Mouse (Mus musculus) MEL (cell line): ENCODE results near the gene Epb41l4b. TPM values are rescaled to one million over a fixed set of nuclear protein-coding genes. Genes with fewer than 3 reads are reported as not detected.

Experiments used
- DNase-seq: peaks from one replicate; pipeline ENCODE4 v3.0.0; 2011; ENCODE audit warnings: low read depth, low spot score
- H3K27ac ChIP-seq: 2 replicates; pipeline ENCODE4 v1.5.1; 2012; ENCODE audit warnings: low read depth, mild to moderate bottlenecking, control low read depth, low read length, moderate library complexity; ENCODE audit not compliant: control insufficient read depth
- H3K27me3 ChIP-seq, 2 experiments: fragments of 150-350 bp in 1 of 2; sonication (generic) in 1 of 2; 2 replicates each; pipeline ENCODE4 v1.6.1; 2012; ENCODE audit warnings: low read length in 2 of 2, mild to moderate bottlenecking in 2 of 2, improper control_type of control experiment in 1 of 2, moderate library complexity in 1 of 2; ENCODE audit not compliant: insufficient read depth in 2 of 2, control insufficient read depth in 1 of 2
- H3K36me3 ChIP-seq, 2 experiments: 2 replicates each; pipeline ENCODE4 v1.6.1; 2012 to 2014; ENCODE audit warnings: low read length in 2 of 2, improper control_type of control experiment in 1 of 2, inconsistent platforms in 1 of 2, mild to moderate bottlenecking in 1 of 2; ENCODE audit not compliant: insufficient read depth in 2 of 2, control insufficient read depth in 1 of 2
- H3K4me1 ChIP-seq, 2 experiments: fragments of 150-350 bp in 1 of 2; sonication (generic) in 1 of 2; 2 replicates each; pipeline ENCODE4 v1.6.1; 2012; ENCODE audit warnings: low read length in 2 of 2, improper control_type of control experiment in 1 of 2, mild to moderate bottlenecking in 1 of 2; ENCODE audit not compliant: insufficient read depth in 2 of 2, control insufficient read depth in 1 of 2
- H3K4me3 ChIP-seq, 2 experiments: fragments of 150-350 bp in 1 of 2; sonication (generic) in 1 of 2; 2 replicates each; pipeline ENCODE4 v1.5.1; 2012; ENCODE audit warnings: low read depth in 2 of 2, low read length in 2 of 2, mild to moderate bottlenecking in 2 of 2, moderate library complexity in 2 of 2, control low read depth in 1 of 2, improper control_type of control experiment in 1 of 2; ENCODE audit not compliant: control insufficient read depth in 1 of 2, insufficient read depth in 1 of 2
- H3K79me2 ChIP-seq: 2 replicates; pipeline ENCODE4 v1.6.1; 2012; ENCODE audit warnings: mild to moderate bottlenecking, low read length, moderate library complexity; ENCODE audit not compliant: control insufficient read depth, poor library complexity, insufficient read depth
- H3K9ac ChIP-seq: 2 replicates; pipeline ENCODE4 v1.6.1; 2012; ENCODE audit warnings: low read depth, mild to moderate bottlenecking, control low read depth, low read length, moderate library complexity; ENCODE audit not compliant: control insufficient read depth, poor library complexity, severe bottlenecking
- H3K9me3 ChIP-seq: fragments of 150-350 bp; sonication (generic); replicated peaks from 2 replicates; pipeline ENCODE4 v1.6.1; 2012; ENCODE audit warnings: mild to moderate bottlenecking, low read length, improper control_type of control experiment, moderate library complexity; ENCODE audit not compliant: insufficient read depth
- CHD1 ChIP-seq: IDR thresholded peaks from 2 replicates; pipeline ENCODE4 v1.6.1; 2012; ENCODE audit warnings: low read depth, mild to moderate bottlenecking, inconsistent platforms, low read length, improper control_type of control experiment
- CHD2 ChIP-seq: IDR thresholded peaks from 2 replicates; pipeline ENCODE4 v1.6.1; 2011; ENCODE audit warnings: low read length, improper control_type of control experiment
- CTCF ChIP-seq, 3 experiments: IDR thresholded peaks in 2 of 3; conservative IDR thresholded peaks in 1 of 3; 2 replicates each; pipeline ENCODE4 v1.5.1; 2011 to 2012; ENCODE audit warnings: low read length in 3 of 3, low read depth in 2 of 3, mild to moderate bottlenecking in 2 of 3, improper control_type of control experiment in 1 of 3, inconsistent platforms in 1 of 3, mixed read lengths in 1 of 3, moderate library complexity in 1 of 3; ENCODE audit not compliant: control insufficient read depth in 1 of 3, insufficient read depth in 1 of 3, poor library complexity in 1 of 3, severe bottlenecking in 1 of 3
- E2F4 ChIP-seq: IDR thresholded peaks from 2 replicates; pipeline ENCODE4 v1.6.1; 2011; ENCODE audit warnings: low read depth, low read length, improper control_type of control experiment, borderline replicate concordance
- EP300 ChIP-seq, 2 experiments: IDR thresholded peaks; 2 replicates each; pipeline ENCODE4 v1.6.1; 2011; ENCODE audit warnings: improper control_type of control experiment in 2 of 2, low read length in 2 of 2, low read depth in 1 of 2, mild to moderate bottlenecking in 1 of 2
- ETS1 ChIP-seq: IDR thresholded peaks from 2 replicates; pipeline ENCODE4 v1.6.1; 2012; ENCODE audit warnings: low read depth, mild to moderate bottlenecking, inconsistent platforms, low read length, improper control_type of control experiment, moderate library complexity
- HCFC1 ChIP-seq: IDR thresholded peaks from 2 replicates; pipeline ENCODE4 v1.6.1; 2012; ENCODE audit warnings: low read depth, mild to moderate bottlenecking, inconsistent platforms, low read length, improper control_type of control experiment, moderate library complexity
- JUND ChIP-seq: IDR thresholded peaks from 2 replicates; pipeline ENCODE4 v1.6.1; 2011; ENCODE audit warnings: low read depth, mild to moderate bottlenecking, improper control_type of control experiment, low read length
- KAT2A ChIP-seq: conservative IDR thresholded peaks from 2 replicates; pipeline ENCODE4 v1.6.1; 2012; ENCODE audit warnings: low read depth, low read length, improper control_type of control experiment, inconsistent platforms
- MAFK ChIP-seq: IDR thresholded peaks from 2 replicates; pipeline ENCODE4 v1.6.1; 2011; ENCODE audit warnings: low read depth, mild to moderate bottlenecking, low read length, improper control_type of control experiment, borderline replicate concordance
- MAX ChIP-seq: IDR thresholded peaks from 2 replicates; pipeline ENCODE4 v1.6.1; 2011; ENCODE audit warnings: low read length, improper control_type of control experiment
- MEF2A ChIP-seq: IDR thresholded peaks from 2 replicates; pipeline ENCODE4 v1.6.1; 2014; ENCODE audit warnings: low read depth, mild to moderate bottlenecking, inconsistent platforms, low read length, improper control_type of control experiment; ENCODE audit not compliant: poor library complexity, insufficient replicate concordance, severe bottlenecking; ENCODE audit errors: extremely low read depth
- MYC ChIP-seq: IDR thresholded peaks from 2 replicates; pipeline ENCODE4 v1.6.1; 2011; ENCODE audit warnings: low read depth, mild to moderate bottlenecking, low read length, improper control_type of control experiment, moderate library complexity
- NELFE ChIP-seq: IDR thresholded peaks from 2 replicates; pipeline ENCODE4 v1.6.1; 2011; ENCODE audit warnings: low read depth, low read length, improper control_type of control experiment
- NRF1 ChIP-seq: IDR thresholded peaks from 2 replicates; pipeline ENCODE4 v1.6.1; 2014; ENCODE audit warnings: low read depth, mild to moderate bottlenecking, inconsistent platforms, low read length, improper control_type of control experiment, moderate library complexity; ENCODE audit not compliant: poor library complexity, insufficient read depth, severe bottlenecking
- RCOR1 ChIP-seq: IDR thresholded peaks from 2 replicates; pipeline ENCODE4 v1.6.1; 2012; ENCODE audit warnings: low read depth, mild to moderate bottlenecking, inconsistent platforms, low read length, improper control_type of control experiment
- SIN3A ChIP-seq: IDR thresholded peaks from 2 replicates; pipeline ENCODE4 v1.6.1; 2012; ENCODE audit warnings: low read length, improper control_type of control experiment, inconsistent platforms
- TAL1 ChIP-seq: IDR thresholded peaks from 2 replicates; pipeline ENCODE4 v1.6.1; 2012; ENCODE audit warnings: mild to moderate bottlenecking, inconsistent platforms, low read length, moderate library complexity, mixed read lengths
- TBP ChIP-seq: IDR thresholded peaks from 2 replicates; pipeline ENCODE4 v1.8.0; 2011; ENCODE audit warnings: low read depth, low read length, improper control_type of control experiment
- TCF12 ChIP-seq: IDR thresholded peaks from 2 replicates; pipeline ENCODE4 v1.6.1; 2014; ENCODE audit warnings: low read depth, mild to moderate bottlenecking, inconsistent platforms, low read length, improper control_type of control experiment, moderate library complexity
- UBTF ChIP-seq: IDR thresholded peaks from 2 replicates; pipeline ENCODE4 v1.6.1; 2012; ENCODE audit warnings: low read depth, mild to moderate bottlenecking, inconsistent platforms, low read length, improper control_type of control experiment, moderate library complexity, borderline replicate concordance; ENCODE audit not compliant: insufficient read depth
- USF1 ChIP-seq: IDR thresholded peaks from 2 replicates; pipeline ENCODE4 v1.6.1; 2014; ENCODE audit warnings: low read depth, mild to moderate bottlenecking, inconsistent platforms, low read length, improper control_type of control experiment, moderate library complexity
- ZC3H11A ChIP-seq: IDR thresholded peaks from 2 replicates; pipeline ENCODE4 v1.6.1; 2012; ENCODE audit warnings: low read depth, mild to moderate bottlenecking, inconsistent platforms, low read length, improper control_type of control experiment
- ZKSCAN1 ChIP-seq: IDR thresholded peaks from 2 replicates; pipeline ENCODE4 v1.6.1; 2012; ENCODE audit warnings: low read depth, mild to moderate bottlenecking, inconsistent platforms, low read length, improper control_type of control experiment, moderate library complexity
- ZNF384 ChIP-seq: IDR thresholded peaks from 2 replicates; pipeline ENCODE4 v1.6.1; 2012; ENCODE audit warnings: low read depth, mild to moderate bottlenecking, inconsistent platforms, low read length, improper control_type of control experiment
- polyA plus RNA-seq, 2 experiments: library from polyadenylated mRNA; stranded (reverse) in 1 of 2; unstranded in 1 of 2; fragments of >175 nt in 1 of 2; fragments of >200 nt in 1 of 2; gene quantifications; 2 replicates each; pipeline versions ENCODE4 v1.2.1 to v1.2.4; 2012; ENCODE audit warnings: low replicate concordance in 2 of 2, low read depth in 1 of 2; ENCODE audit not compliant: insufficient read length in 2 of 2, insufficient read depth in 1 of 2, missing spikeins in 1 of 2
- total RNA-seq: library from RNA; depleted of rRNA; stranded (reverse); fragments of 300-350 nt; gene quantifications from 2 replicates; pipeline ENCODE4 v1.2.3, GENCODE M21; 2012

Gene Epb41l4b
- total and polyA plus RNA-seq, 3 experiments: not detected

DNA sequence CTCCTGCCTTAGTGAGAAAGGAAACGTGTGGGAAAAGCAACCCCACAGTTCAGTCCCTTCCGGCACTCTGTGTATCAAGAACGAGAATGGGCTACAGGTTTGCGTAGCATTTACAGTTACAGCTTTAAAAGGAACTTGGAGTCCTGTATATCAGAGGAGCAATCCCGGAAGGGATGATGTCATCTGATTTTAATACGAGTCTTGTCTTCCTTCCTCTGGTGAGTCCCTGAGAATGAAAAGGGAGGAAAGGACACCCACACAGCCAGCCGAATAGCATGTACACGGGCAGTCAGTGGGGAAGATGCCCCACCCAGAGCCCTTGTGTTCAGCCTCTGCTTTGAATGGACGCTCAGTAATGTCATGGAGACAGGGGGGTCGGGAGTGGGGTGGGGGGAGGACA is 115.3 kb downstream of the Epb41l4b start:
- no peak overlapping the region for H3K9ac ChIP-seq
- H3K36me3 ChIP-seq: no peaks in the 10 kb centered on the region
- H3K4me3 ChIP-seq: no peak overlapping the region
- no peak overlapping the region for H3K27ac ChIP-seq
- H3K27me3 ChIP-seq: peaks cover 0 to 5% of the 10 kb centered on the region in 2 experiments; a peak in 2 of 4 replicates
- no peaks in the 10 kb centered on the region for H3K9me3 ChIP-seq
- no peaks in the 10 kb centered on the region for H3K4me1 ChIP-seq
- no peak for DNase-seq
- no peak for TF ChIP-seq CTCF (IDR thresholded peaks at IDR 0.05 in 2 of 3, conservative IDR thresholded peaks at IDR 0.05 in 1 of 3; ENCODE audit: control insufficient read depth in 1 of 3, insufficient read depth in 1 of 3, low read depth in 2 of 3, low read length in 3 of 3, poor library complexity in 1 of 3, severe bottlenecking in 1 of 3)
- no peak for TF ChIP-seq ZNF384
- TF ChIP-seq TBP: no peak
- TF ChIP-seq UBTF: no peak
- no peak for TF ChIP-seq KAT2A
- TF ChIP-seq ZKSCAN1: no peak
- no peak for TF ChIP-seq TAL1
- no peak for TF ChIP-seq NRF1
- no peak for TF ChIP-seq RCOR1
- TF ChIP-seq CHD2: no peak
- no peak for TF ChIP-seq NELFE
- no peak for TF ChIP-seq EP300 (IDR thresholded peaks at IDR 0.05; ENCODE audit: low read depth in 1 of 2, low read length in 2 of 2)
- TF ChIP-seq TCF12: no peak
- no peak for TF ChIP-seq E2F4
- TF ChIP-seq HCFC1: no peak
- no peak for TF ChIP-seq SIN3A
- H3K79me2 ChIP-seq: no peaks in the 10 kb centered on the region

DNA sequence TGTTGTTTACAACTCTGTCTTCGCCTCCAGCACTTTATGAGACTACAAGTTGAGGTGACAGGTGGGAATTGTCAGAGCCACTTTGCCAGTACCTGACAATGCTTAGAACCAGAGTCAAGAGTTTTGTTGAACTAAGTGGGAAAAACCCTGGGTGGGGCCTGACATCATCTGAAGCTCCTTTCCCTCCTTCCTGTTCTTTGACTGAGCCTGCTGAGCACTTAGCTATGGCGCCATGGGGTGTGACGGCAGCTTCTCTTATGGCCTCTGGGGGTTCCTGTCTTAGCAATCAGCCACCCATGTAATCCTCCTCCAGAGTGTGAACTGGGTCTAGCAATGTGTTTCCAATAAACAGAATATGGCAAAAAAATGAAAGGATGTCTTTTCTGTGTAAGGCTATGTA is 119.7 kb downstream of the Epb41l4b start:
- DNase-seq: no peak
- Histone ChIP-seq H3K27ac (no peak overlapping the region), H3K9ac (no peak overlapping the region)

More for the DNA sequence above, 119.7 kb downstream of the Epb41l4b start:
- no peak for TF ChIP-seq MAX
- no peak for TF ChIP-seq ZNF384
- TF ChIP-seq ETS1: no peak
- TF ChIP-seq MEF2A: no peak
- TF ChIP-seq NELFE: no peak
- no peak for TF ChIP-seq MYC
- no peak for TF ChIP-seq TBP
- no peak for TF ChIP-seq HCFC1
- no peak for TF ChIP-seq ZKSCAN1
- TF ChIP-seq E2F4: no peak
- TF ChIP-seq MAFK: no peak
- TF ChIP-seq ZC3H11A: no peak
- no peak for TF ChIP-seq EP300 (IDR thresholded peaks at IDR 0.05; ENCODE audit: low read depth in 1 of 2, low read length in 2 of 2)
- no peak for TF ChIP-seq USF1
- no peak for TF ChIP-seq UBTF
- TF ChIP-seq CHD1: no peak
- no peak for TF ChIP-seq KAT2A
- TF ChIP-seq JUND: no peak
- no peak for TF ChIP-seq SIN3A
- Histone ChIP-seq H3K36me3 (no peaks in the 10 kb centered on the region), H3K4me1 (no peaks in the 10 kb centered on the region), H3K27me3 (peaks cover 0 to 4% of the 10 kb centered on the region in 2 experiments; a peak in 1 of 4 replicates), H3K9me3 (no peaks in the 10 kb centered on the region), H3K4me3 (no peak overlapping the region), H3K79me2 (no peaks in the 10 kb centered on the region)
